Comparison of ENCODE assay signal across 8 mouse cellular contexts in the genomic region with DNA sequence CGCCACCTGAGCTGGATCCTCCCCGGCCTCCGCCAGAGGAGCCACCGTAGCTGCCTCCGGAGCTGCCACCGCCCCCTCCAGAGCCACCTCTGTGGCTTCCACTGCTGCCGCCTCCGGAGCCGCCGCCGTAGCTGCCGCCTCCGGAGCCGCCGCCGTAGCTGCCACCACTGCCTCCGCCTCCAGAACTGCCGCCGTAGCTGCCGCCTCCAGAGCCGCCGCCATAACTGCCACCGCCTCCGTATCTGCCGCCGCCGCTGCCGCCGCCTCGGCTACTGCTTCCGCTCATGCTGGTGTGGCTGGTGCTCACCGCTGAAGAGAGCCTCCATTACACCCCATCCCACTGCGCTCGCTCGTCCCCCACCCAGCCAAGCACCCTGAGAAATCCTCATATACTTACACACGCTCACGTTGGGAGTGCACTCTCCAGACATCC. TPM values are rescaled to one million over a fixed set of nuclear protein-coding genes. Genes with fewer than 3 reads are reported as not detected.
DNase-seq lines count a peak whose midpoint lies in the region; ATAC-seq and TF ChIP-seq lines count a peak whose summit lies in the region.

No protein-coding gene starts in this region.

- WGBS in heart, embryonic 10.5 days, result under 1% methylated on average over 37 of the region's 37 CpGs
- under 1% methylated on average over 35 of the region's 37 CpGs for WGBS in heart, postnatal 0 days
- under 1% methylated on average over 37 of the region's 37 CpGs for WGBS in liver, embryonic 13.5 days (ENCODE audit: insufficient replicate concordance)

- no peak for TF ChIP-seq POLR2A in cortical plate, adult 2 months (IDR thresholded peaks at IDR 0.05; ENCODE audit: extremely low read depth, insufficient read depth, low read length)

- H3K4me2 ChIP-seq in heart, postnatal 0 days (ENCODE audit: low read depth, low read length), result peak overlapping the region; percentile 79
- peak overlapping the region; percentile 59 for H3K4me2 ChIP-seq in liver, embryonic 13.5 days

- TF ChIP-seq EP300 in heart, postnatal 0 days (IDR thresholded peaks at IDR 0.05; ENCODE audit: low read depth), result no peak

- peak overlapping the region; percentile 83 for H3K27ac ChIP-seq in heart, embryonic 10.5 days
- peak overlapping the region; percentile 81 for H3K27ac ChIP-seq in cortical plate, adult 2 months (ENCODE audit: insufficient read depth, low read length)
- no peak overlapping the region for H3K27ac ChIP-seq in heart, postnatal 0 days (ENCODE audit: low read depth)
- no peak overlapping the region for H3K27ac ChIP-seq in liver, embryonic 13.5 days

- H3K4me1 ChIP-seq in heart, embryonic 10.5 days, result peaks cover 7% of the 10 kb centered on the region
- H3K4me1 ChIP-seq in cortical plate, adult 2 months (ENCODE audit: control insufficient read depth, insufficient read depth, low read length), result peaks cover 2% of the 10 kb centered on the region; the same call in 1 of the 2 replicates
- H3K4me1 ChIP-seq in heart, postnatal 0 days (ENCODE audit: control insufficient read depth, insufficient read depth), result no peaks in the 10 kb centered on the region
- no peaks in the 10 kb centered on the region for H3K4me1 ChIP-seq in liver, embryonic 13.5 days (replicated peaks)

- no peaks in the 10 kb centered on the region for H3K9me3 ChIP-seq in heart, embryonic 10.5 days
- no peaks in the 10 kb centered on the region for H3K9me3 ChIP-seq in heart, postnatal 0 days (replicated peaks; ENCODE audit: control insufficient read depth, low read length)
- H3K9me3 ChIP-seq in liver, embryonic 13.5 days (replicated peaks), result no peaks in the 10 kb centered on the region

- H3K9ac ChIP-seq in heart, postnatal 0 days (replicated peaks; ENCODE audit: low read depth, low read length), result peak overlapping the region; percentile 36; the same call in 1 of the 2 replicates
- no peak overlapping the region for H3K9ac ChIP-seq in liver, embryonic 13.5 days

- ATAC-seq in heart, postnatal 0 days (ENCODE audit: insufficient read depth, low read depth), result no peak
- no peak for ATAC-seq in liver, embryonic 13.5 days (ENCODE audit: low read depth)

- TF ChIP-seq CTCF in cortical plate, adult 2 months (IDR thresholded peaks at IDR 0.05; ENCODE audit: extremely low read depth, insufficient read depth, low read length), result no peak
- no peak for TF ChIP-seq CTCF in heart, postnatal 0 days (IDR thresholded peaks at IDR 0.05; ENCODE audit: low read depth)

- peak overlapping the region; percentile 66 for H3K4me3 ChIP-seq in heart, embryonic 10.5 days
- H3K4me3 ChIP-seq in cortical plate, adult 2 months (ENCODE audit: insufficient read depth, low read length), result peak overlapping the region; percentile 36
- H3K4me3 ChIP-seq in heart, postnatal 0 days (ENCODE audit: low read depth, low read length), result peak overlapping the region; percentile 49
- peak overlapping the region; percentile 38 for H3K4me3 ChIP-seq in liver, embryonic 13.5 days (replicated peaks)

- H3K27me3 ChIP-seq in heart, embryonic 10.5 days (ENCODE audit: insufficient read depth, poor library complexity, severe bottlenecking), result peaks cover 76% of the 10 kb centered on the region
- peaks cover 33% of the 10 kb centered on the region for H3K27me3 ChIP-seq in heart, postnatal 0 days (ENCODE audit: control insufficient read depth, insufficient read depth, low read length)
- peaks cover 59% of the 10 kb centered on the region for H3K27me3 ChIP-seq in liver, embryonic 13.5 days

- no peak for DNase-seq in heart, embryonic 10.5 days (ENCODE audit: low spot score)
- no peak for DNase-seq in heart, adult 11 months
- DNase-seq in heart, postnatal 0 days (ENCODE audit: low spot score), result peak; percentile 20
- peak; percentile 60 for DNase-seq in kidney, postnatal 10 days
- DNase-seq in liver, embryonic 13.5 days, result no peak
- peak; percentile 28 for DNase-seq in naive thymus-derived CD4-positive, alpha-beta T cell, adult 2 months (ENCODE audit: low read depth)
- peak; percentile 42 to 51 for DNase-seq in thymus, postnatal 36 days

- no peaks in the 10 kb centered on the region for H3K36me3 ChIP-seq in heart, embryonic 10.5 days
- no peaks in the 10 kb centered on the region for H3K36me3 ChIP-seq in heart, postnatal 0 days (replicated peaks; ENCODE audit: control insufficient read depth, insufficient read depth, low read length)
- no peaks in the 10 kb centered on the region for H3K36me3 ChIP-seq in liver, embryonic 13.5 days

RNA-seq across cellular contexts. Expression of gene Krt1, which starts 4.6 kb away (rescaled TPM):
- 0.30 and 1.0 TPM in 2 replicates for polyA plus RNA-seq in heart, embryonic 10.5 days (2016; fragmentation: Nextera tagmentation; extraction: Ambion mirVana)
- polyA plus RNA-seq in cortical plate, adult 2 months (2012; rRNA removed), result 2.8 and 3.9 TPM in 2 replicates
- not detected in 2 replicates for total RNA-seq in heart, postnatal 0 days (2014; rRNA removed; ENCODE audit: low replicate concordance)
- polyA plus RNA-seq in heart, postnatal 0 days (2015; fragmentation: Nextera tagmentation; extraction: Ambion mirVana), result 0.31 TPM in 1 of 2 replicates, not detected in the other
- not detected in 2 replicates for polyA plus RNA-seq in liver, embryonic 13.5 days (2015; fragmentation: Nextera tagmentation; extraction: Ambion mirVana)

RNA-seq across cellular contexts. Expression of gene Krt77, which starts 23.5 kb away (rescaled TPM):
- polyA plus RNA-seq in heart, embryonic 10.5 days (2016; fragmentation: Nextera tagmentation; extraction: Ambion mirVana), result 0.04 TPM in 1 of 2 replicates, not detected in the other
- 4.8 and 6.3 TPM in 2 replicates for polyA plus RNA-seq in cortical plate, adult 2 months (2012; rRNA removed)
- not detected in 2 replicates for total RNA-seq in heart, postnatal 0 days (2014; rRNA removed; ENCODE audit: low replicate concordance)
- not detected in 2 replicates for polyA plus RNA-seq in heart, postnatal 0 days (2015; fragmentation: Nextera tagmentation; extraction: Ambion mirVana)
- not detected in 2 replicates for polyA plus RNA-seq in liver, embryonic 13.5 days (2015; fragmentation: Nextera tagmentation; extraction: Ambion mirVana)

RNA-seq across cellular contexts. Expression of gene Krt2, which starts 28.0 kb away (rescaled TPM):
- not detected in 2 replicates for polyA plus RNA-seq in heart, embryonic 10.5 days (2016; fragmentation: Nextera tagmentation; extraction: Ambion mirVana)
- 0.08 and 0.53 TPM in 2 replicates for polyA plus RNA-seq in cortical plate, adult 2 months (2012; rRNA removed)
- total RNA-seq in heart, postnatal 0 days (2014; rRNA removed; ENCODE audit: low replicate concordance), result not detected in 2 replicates
- not detected in 2 replicates for polyA plus RNA-seq in heart, postnatal 0 days (2015; fragmentation: Nextera tagmentation; extraction: Ambion mirVana)
- not detected in 2 replicates for polyA plus RNA-seq in liver, embryonic 13.5 days (2015; fragmentation: Nextera tagmentation; extraction: Ambion mirVana)

RNA-seq across cellular contexts. Expression of gene Krt73, which starts 43.8 kb away (rescaled TPM):
- polyA plus RNA-seq in heart, embryonic 10.5 days (2016; fragmentation: Nextera tagmentation; extraction: Ambion mirVana), result not detected in 2 replicates
- 1.4 and 1.5 TPM in 2 replicates for polyA plus RNA-seq in cortical plate, adult 2 months (2012; rRNA removed)
- total RNA-seq in heart, postnatal 0 days (2014; rRNA removed; ENCODE audit: low replicate concordance), result not detected in 2 replicates
- not detected in 2 replicates for polyA plus RNA-seq in heart, postnatal 0 days (2015; fragmentation: Nextera tagmentation; extraction: Ambion mirVana)
- polyA plus RNA-seq in liver, embryonic 13.5 days (2015; fragmentation: Nextera tagmentation; extraction: Ambion mirVana), result not detected in 2 replicates

RNA-seq across cellular contexts. Expression of gene Krt76, which starts 46.7 kb away (rescaled TPM):
- not detected in 2 replicates for polyA plus RNA-seq in heart, embryonic 10.5 days (2016; fragmentation: Nextera tagmentation; extraction: Ambion mirVana)
- not detected in 2 replicates for polyA plus RNA-seq in cortical plate, adult 2 months (2012; rRNA removed)
- not detected in 2 replicates for total RNA-seq in heart, postnatal 0 days (2014; rRNA removed; ENCODE audit: low replicate concordance)
- not detected in 2 replicates for polyA plus RNA-seq in heart, postnatal 0 days (2015; fragmentation: Nextera tagmentation; extraction: Ambion mirVana)
- polyA plus RNA-seq in liver, embryonic 13.5 days (2015; fragmentation: Nextera tagmentation; extraction: Ambion mirVana), result not detected in 2 replicates

Comparison
In these comparisons a context has a peak if more than half of its experiments do, and no peak if none do; other contexts are left out.
1. DNase-seq: peak in heart, postnatal 0 days (single experiment), kidney, postnatal 10 days (single experiment), naive thymus-derived CD4-positive, alpha-beta T cell, adult 2 months (single experiment) and thymus, postnatal 36 days (2 of 2); none in heart, embryonic 10.5 days (single experiment), heart, adult 11 months (single experiment) and liver, embryonic 13.5 days (single experiment).
2. H3K27ac ChIP-seq: peak in heart, embryonic 10.5 days (single experiment) and cortical plate, adult 2 months (single experiment); none in heart, postnatal 0 days (single experiment) and liver, embryonic 13.5 days (single experiment).
3. Peak in every context shown above with its lines, with median percentiles within 50 percentile points of each other: H3K4me3 ChIP-seq.